Mouse (Mus musculus): ENCODE data around the gene Hist1h3b.

DNA sequence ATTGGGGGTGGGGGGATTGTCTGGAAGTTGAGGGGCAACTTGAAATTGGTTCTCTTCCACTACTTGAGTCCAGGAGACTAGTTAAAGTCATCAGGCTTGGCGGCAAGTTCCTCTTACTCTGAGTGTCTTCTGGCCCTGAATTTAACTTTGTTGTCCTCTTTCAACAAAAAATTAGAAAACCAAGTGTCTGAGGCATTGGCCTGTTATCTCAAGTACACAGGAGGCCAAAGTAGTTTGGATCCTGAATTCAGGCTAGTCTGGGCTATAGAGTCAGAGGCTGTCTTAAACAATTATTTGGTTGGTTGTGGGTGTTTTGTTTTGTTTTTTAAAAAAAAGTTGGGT is 13.1 kb downstream of the Hist1h3b start:
- no peak for TF ChIP-seq POLR2A (IDR thresholded peaks at IDR 0.05; ENCODE audit: low read depth, low read length)
- no peak for TF ChIP-seq CTCF (IDR thresholded peaks at IDR 0.05; ENCODE audit: borderline replicate concordance, insufficient read depth, low read length)

All from embryonic fibroblast, embryonic 13.5 days (primary cell).